Mouse (Mus musculus) testis, adult 10 weeks (tissue): Measurements from ENCODE around the gene Antxr2. TPM values are rescaled to one million over a fixed set of nuclear protein-coding genes. Genes with fewer than 3 reads are reported as not detected.

Source experiments
- polyA plus RNA-seq: library from polyadenylated mRNA; stranded (reverse); fragments of 350-450 nt; fragmentation: Illumina TruSeq; extraction: RNeasy Lipid Tissue Mini Kit (QIAGEN cat#74804); gene quantifications from one replicate; pipeline ENCODE4 v1.2.3, GENCODE M21; 2014; ENCODE audit warnings: low read depth, low replicate concordance

The Antxr2 gene
- polyA plus RNA-seq: 13.0 TPM

GRCm38 (mm10) chr5:98030902-98031641 lies at the start of gene Antxr2:
Gene Antxr2 (minus strand): TSS chr5:98031043.

Other genes with a start within 250 kb of the Antxr2 start
- gene Prdm8, start 136.2 kb upstream of the Antxr2 start, polyA plus RNA-seq: 0.70 TPM
- gene Fgf5, start 223.1 kb upstream of the Antxr2 start, polyA plus RNA-seq: not detected